Mouse (Mus musculus) mouse trophoblast stem cell (cell line): ENCODE results near the gene Rnf40.

Experiments used
- in situ Hi-C, 2 experiments: fragments of 300-500 bp; cut with MseI, MboI; formaldehyde crosslinking; loops; 2 replicates in 1 of 2; 3 replicates in 1 of 2; pipeline ENCODE4 v1.15.1; 2025

The Rnf40 gene

GRCm38 (mm10) chr7:127649206-127649605 is 60.6 kb downstream of the Rnf40 start:
- in situ Hi-C loops: no loop called here

GRCm38 (mm10) chr7:127651624-127652023 is 63.1 kb downstream of the Rnf40 start:
- in situ Hi-C loops: no loop called here

GRCm38 (mm10) chr7:127652050-127652449 is 63.5 kb downstream of the Rnf40 start:
- in situ Hi-C loops: no loop called here

- in situ Hi-C loops: no loop called here
Measured at GRCm38 (mm10) chr7:127654318-127654717, 65.8 kb downstream of the Rnf40 start.
